Mouse (Mus musculus): ENCODE measurements around the gene Mfge8. TPM values are rescaled to one million over a fixed set of nuclear protein-coding genes. Genes with fewer than 3 reads are reported as not detected.
A peak's percentile ranks its signal among the peaks of the same experiment; 100 is the strongest.

Mfge8 gene
- 79.7 and 84.7 TPM in 2 replicates for polyA plus RNA-seq (2012; ENCODE audit: insufficient read depth, insufficient read length, missing spikeins)

DNA sequence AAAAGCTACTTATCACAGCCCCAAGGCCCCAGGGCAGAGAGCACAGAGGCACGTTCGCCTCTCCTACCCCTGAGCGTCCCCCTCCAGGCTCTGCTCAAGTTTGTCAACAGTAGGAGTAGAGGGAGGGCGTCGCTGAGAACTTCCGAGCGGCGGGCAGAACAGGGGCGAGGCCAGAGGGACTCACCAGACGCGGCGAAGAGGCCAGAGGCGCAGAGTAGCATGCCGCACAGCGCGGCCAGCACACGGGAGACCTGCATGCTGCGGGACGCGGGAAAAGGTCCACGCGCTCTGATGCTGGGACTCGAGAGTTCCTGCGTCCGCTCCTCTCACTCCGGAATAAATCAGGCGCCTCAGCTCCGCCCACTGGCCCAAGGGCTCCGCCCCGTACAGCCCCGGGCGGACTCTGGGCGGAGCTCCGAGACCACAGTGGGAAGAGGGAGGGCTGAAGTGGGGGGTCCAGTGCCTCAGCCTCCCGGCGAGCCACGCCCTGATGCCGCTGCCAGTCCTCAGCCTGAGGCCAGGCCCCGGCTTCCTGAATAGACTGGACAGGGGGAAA lies at the start of gene Mfge8:
TSS of gene Mfge8 (minus strand) at position 350 of the 556 bp plus-strand sequence.
- Histone ChIP-seq H3K27ac (replicated peaks; ENCODE audit: low read depth, low read length) (peak within 1 kb of the TSS; percentile 60), H3K4me3 (ENCODE audit: insufficient read depth, low read depth, low read length) (peak within 1 kb of the TSS; percentile 91), H3K4me1 (ENCODE audit: control insufficient read depth, insufficient read depth, insufficient read length, low read length) (0 out of 2 replicates have a peak, but pooled peaks cover 2% of the 10 kb centered on the region)

DNA sequence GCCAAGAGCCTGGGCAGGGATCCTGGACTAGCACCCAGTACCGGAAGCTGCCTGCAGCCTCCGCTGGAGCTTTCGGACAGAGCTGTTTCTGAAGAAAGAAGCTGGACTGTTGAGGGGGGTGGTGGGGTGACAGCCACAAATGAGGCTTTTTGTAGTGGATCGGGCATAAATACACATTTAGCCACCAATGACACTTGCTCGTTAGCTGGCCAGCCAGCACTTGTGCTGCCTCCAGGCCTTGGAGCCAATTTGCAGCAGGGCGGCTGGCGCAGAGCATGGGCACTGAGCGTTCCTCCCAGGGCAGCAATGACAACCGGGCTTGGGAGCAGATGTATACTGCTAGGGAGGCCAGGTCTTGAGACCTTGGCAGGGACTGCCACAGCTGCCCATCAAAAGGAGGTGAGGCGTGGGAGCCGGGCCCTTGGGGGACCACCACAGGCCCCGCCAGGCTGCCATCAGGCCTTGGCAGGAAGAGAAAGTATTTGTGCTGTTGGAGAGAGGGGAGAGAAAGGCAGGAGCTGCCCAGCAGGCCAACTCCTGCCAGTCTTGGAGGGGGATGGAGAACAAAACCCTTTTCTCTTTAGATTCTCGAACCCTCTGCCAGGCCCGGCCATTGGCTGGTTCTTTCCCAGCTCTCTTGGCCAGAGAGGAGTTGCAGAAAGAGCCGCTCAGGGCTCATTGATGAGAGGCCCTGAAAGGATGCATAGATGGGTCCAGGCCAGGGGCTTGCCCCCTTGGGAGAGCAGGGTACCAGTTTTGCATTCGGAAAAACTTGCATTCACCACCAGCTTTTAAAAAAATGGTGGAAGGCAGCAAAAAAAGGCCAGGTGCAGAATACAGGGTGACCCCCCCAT lies 45.9 kb upstream of the Mfge8 start:
- peak overlapping the region; percentile 19; the same call in 1 of the 2 replicates for H3K4me3 ChIP-seq (ENCODE audit: insufficient read depth, low read depth, low read length)
- H3K4me1 ChIP-seq (ENCODE audit: control insufficient read depth, insufficient read depth, insufficient read length, low read length), result peaks cover 12% of the 10 kb centered on the region; the same call in 1 of the 2 replicates
- H3K27ac ChIP-seq (replicated peaks; ENCODE audit: low read depth, low read length), result no peak overlapping the region

DNA sequence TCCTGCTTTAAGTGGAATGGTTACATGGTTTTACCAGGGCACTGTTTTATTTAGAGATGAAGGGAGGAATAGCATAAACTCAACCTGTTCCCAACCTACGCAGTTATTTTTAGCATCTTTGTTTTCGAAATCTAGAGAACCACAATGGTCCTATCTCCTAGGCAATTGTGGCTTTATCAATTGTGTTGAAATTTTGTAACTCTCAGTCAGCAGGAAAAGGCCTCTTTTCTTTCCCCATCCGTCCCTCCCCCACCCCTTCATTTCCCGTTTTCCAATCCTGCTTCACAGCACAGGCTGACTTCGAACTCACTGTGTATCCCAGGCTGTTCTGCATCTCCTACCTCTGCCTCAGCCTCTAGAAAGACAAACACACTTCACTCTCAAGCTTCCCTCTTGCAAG lies 45.1 kb upstream of the Mfge8 start:
- Histone ChIP-seq H3K27ac (replicated peaks; ENCODE audit: low read depth, low read length) (no peak overlapping the region), H3K4me1 (ENCODE audit: control insufficient read depth, insufficient read depth, insufficient read length, low read length) (peaks cover 12% of the 10 kb centered on the region; the same call in 1 of the 2 replicates), H3K4me3 (ENCODE audit: insufficient read depth, low read depth, low read length) (no peak overlapping the region)

DNA sequence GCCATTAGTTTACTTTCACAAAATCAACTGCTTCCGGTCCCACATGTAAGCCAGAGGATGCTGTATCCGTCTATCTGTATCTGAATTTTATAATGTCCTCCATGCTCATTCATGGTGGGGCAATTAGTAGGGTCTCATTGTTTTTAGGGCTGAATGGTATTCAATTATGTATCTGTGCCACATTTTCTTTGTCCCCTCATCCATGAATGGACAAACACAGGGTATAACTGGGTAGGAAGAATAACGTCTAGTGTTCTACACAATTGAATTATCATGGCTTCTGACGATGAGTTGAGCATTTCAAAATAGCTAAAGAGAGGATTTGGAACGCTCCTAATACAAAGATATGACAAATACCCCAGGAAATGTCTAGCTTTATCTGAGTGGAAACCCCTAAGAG lies 42.6 kb upstream of the Mfge8 start:
- H3K4me1 ChIP-seq (ENCODE audit: control insufficient read depth, insufficient read depth, insufficient read length, low read length), result peaks cover 2% of the 10 kb centered on the region; the same call in 1 of the 2 replicates
- no peak overlapping the region for H3K27ac ChIP-seq (replicated peaks; ENCODE audit: low read depth, low read length)

DNA sequence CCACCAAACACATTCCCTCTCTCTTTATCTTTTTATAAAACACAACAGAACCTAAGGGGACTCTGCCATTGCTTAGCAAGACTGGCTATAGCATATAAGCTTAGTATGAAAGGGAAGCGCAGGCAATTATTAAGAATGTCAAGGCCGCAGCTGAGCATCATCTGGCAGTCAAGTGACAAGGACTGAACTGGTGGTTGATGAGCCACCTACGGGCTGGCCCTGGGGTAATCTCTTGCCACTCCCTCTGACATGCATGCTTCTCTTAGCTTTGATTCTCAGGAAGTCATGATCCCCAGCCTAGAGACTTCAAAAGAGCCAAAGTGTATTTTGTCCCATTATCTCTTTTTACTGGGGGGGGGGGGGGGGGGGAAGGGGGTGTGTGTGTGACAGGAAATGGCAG lies 41.7 kb upstream of the Mfge8 start:
- Histone ChIP-seq H3K4me1 (ENCODE audit: control insufficient read depth, insufficient read depth, insufficient read length, low read length) (peaks cover 2% of the 10 kb centered on the region; the same call in 1 of the 2 replicates), H3K27ac (replicated peaks; ENCODE audit: low read depth, low read length) (no peak overlapping the region), H3K4me3 (ENCODE audit: insufficient read depth, low read depth, low read length) (no peak overlapping the region)

More for the DNA sequence above, 42.6 kb upstream of the Mfge8 start:
- no peak overlapping the region for H3K4me3 ChIP-seq (ENCODE audit: insufficient read depth, low read depth, low read length)

DNA sequence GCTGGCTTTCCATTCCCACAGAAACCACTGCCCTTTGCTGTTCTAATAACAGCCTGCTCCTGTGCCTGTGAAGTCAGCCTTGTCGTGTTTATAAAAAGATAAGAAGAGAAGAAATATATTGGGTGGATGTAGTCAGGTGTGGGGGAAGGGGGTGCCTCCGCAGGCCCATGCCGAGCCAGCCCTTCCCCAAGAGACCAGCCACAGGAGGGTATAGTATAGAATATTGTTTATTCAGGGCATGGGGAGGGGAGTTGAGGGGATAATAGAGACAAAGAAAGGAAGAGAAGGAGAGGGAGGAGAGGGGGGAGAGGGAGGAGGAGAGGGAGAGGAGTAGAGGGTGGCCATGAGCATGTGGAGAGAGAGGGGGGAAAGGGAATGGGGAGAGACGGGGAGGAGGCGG lies 40.4 kb upstream of the Mfge8 start:
- Histone ChIP-seq H3K4me1 (ENCODE audit: control insufficient read depth, insufficient read depth, insufficient read length, low read length) (peaks cover 2% of the 10 kb centered on the region; the same call in 1 of the 2 replicates), H3K27ac (replicated peaks; ENCODE audit: low read depth, low read length) (no peak overlapping the region), H3K4me3 (ENCODE audit: insufficient read depth, low read depth, low read length) (no peak overlapping the region)

DNA sequence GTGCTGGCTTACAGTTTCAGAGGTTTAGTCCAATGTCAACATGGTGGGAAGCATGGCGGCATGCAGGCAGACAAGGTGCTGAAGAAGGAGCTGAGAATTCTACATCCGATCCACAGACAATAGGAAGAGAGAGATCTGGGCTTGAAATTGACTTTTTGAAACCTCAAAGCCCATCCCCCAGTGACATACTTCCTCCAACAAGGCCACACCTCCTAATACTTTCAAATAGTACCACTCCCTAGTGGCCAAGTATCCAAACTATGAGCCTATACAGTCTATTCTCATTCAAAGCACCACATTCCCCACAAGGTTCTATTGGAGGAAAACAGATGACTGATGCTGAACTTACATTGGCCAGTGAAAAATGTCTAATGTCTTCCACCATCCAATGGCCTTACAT lies 38.7 kb upstream of the Mfge8 start:
- Histone ChIP-seq H3K4me3 (ENCODE audit: insufficient read depth, low read depth, low read length) (no peak overlapping the region), H3K4me1 (ENCODE audit: control insufficient read depth, insufficient read depth, insufficient read length, low read length) (peaks cover 2% of the 10 kb centered on the region; the same call in 1 of the 2 replicates), H3K27ac (replicated peaks; ENCODE audit: low read depth, low read length) (no peak overlapping the region)

DNA sequence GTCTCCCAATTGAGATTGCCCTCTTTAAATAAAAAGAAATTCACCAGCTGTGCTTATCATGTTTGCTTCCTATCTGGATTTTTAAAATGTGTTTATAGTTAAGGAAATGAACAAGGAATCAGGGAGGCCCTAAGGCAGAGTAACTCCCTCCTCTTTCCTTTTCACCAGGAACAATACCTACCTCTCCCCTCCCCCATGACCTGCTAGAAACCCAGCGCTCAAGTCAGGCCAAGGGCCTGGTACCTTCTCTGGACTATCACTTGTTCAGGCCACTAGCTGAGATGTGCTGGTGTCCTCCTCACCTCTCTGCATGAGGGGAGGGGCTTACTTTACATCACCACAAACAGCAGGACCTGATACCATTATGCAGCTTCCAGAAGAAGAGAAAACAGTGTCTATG lies 34.6 kb upstream of the Mfge8 start:
- Histone ChIP-seq H3K27ac (replicated peaks; ENCODE audit: low read depth, low read length) (no peak overlapping the region), H3K4me3 (ENCODE audit: insufficient read depth, low read depth, low read length) (no peak overlapping the region), H3K4me1 (ENCODE audit: control insufficient read depth, insufficient read depth, insufficient read length, low read length) (no peaks in the 10 kb centered on the region)

DNA sequence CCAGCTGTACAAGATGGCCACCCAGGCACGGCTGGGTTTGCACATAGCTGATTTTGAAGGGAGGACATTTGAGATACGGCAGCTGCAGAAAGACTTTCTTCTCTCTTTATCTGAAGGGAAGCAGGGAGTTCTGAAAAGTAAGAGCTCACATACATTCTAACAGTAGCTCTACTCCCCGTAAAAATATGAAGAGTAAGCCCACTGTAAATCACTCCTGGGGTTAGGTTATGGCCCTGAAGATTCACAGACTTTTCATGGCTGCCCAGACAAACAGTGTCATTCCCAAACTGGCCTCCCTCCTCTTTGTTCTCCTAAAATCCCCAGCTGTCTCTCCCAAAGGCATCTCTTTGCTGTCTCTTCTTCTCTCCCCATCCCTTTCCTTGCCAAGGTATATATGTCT lies 24.9 kb upstream of the Mfge8 start:
- H3K4me1 ChIP-seq (ENCODE audit: control insufficient read depth, insufficient read depth, insufficient read length, low read length), result no peaks in the 10 kb centered on the region; the same call in 1 of the 2 replicates
- H3K4me3 ChIP-seq (ENCODE audit: insufficient read depth, low read depth, low read length), result no peak overlapping the region
- no peak overlapping the region for H3K27ac ChIP-seq (replicated peaks; ENCODE audit: low read depth, low read length)

DNA sequence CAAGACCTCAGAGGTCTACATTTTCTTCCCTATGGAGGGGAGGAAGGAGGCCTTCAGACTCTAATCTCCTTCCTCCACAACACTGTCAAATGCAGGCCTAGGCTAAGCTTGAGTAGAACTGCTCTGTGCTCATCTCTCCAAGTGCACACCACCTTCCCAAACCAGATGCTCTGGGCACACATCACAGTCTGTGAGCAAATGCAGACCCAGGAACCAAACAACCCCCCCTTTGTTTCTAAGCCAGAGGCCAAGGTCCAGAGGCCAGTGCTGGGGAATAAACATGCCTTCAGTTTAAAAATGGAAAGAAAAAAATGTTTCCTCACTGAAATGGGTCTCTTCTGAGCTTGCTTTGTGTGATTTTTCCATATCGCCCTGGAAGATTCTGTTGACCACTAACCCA lies 22.9 kb upstream of the Mfge8 start:
- Histone ChIP-seq H3K27ac (replicated peaks; ENCODE audit: low read depth, low read length) (no peak overlapping the region), H3K4me1 (ENCODE audit: control insufficient read depth, insufficient read depth, insufficient read length, low read length) (no peaks in the 10 kb centered on the region; the same call in 1 of the 2 replicates), H3K4me3 (ENCODE audit: insufficient read depth, low read depth, low read length) (no peak overlapping the region)

DNA sequence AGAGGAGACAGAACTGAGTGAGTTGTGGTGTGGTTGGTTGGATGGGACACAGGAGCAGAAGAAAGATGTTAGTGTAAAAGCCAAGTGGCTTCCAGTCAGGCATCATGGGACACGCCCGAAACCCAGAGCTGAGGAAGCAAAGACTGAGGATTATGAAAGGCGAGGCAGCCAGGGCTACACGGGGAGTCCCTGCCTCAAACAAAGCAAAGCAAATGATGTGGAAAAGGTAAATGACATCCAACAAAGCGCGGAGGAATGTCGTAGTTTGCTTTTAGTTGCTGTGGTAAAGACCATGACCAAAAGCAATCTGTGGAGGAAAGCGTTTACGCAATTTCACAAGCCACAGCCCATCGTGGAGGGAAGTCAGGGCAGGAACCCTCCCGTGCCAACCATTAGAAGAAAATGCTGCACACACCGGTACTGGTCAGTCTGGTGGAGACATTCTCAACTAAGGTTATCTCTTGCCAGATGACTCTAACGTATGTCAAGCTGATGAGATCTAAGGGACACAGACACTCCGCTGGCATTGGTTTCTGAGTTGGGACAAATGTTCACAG lies 18.2 kb upstream of the Mfge8 start:
- Histone ChIP-seq H3K4me3 (ENCODE audit: insufficient read depth, low read depth, low read length) (no peak overlapping the region), H3K4me1 (ENCODE audit: control insufficient read depth, insufficient read depth, insufficient read length, low read length) (no peaks in the 10 kb centered on the region), H3K27ac (replicated peaks; ENCODE audit: low read depth, low read length) (no peak overlapping the region)

DNA sequence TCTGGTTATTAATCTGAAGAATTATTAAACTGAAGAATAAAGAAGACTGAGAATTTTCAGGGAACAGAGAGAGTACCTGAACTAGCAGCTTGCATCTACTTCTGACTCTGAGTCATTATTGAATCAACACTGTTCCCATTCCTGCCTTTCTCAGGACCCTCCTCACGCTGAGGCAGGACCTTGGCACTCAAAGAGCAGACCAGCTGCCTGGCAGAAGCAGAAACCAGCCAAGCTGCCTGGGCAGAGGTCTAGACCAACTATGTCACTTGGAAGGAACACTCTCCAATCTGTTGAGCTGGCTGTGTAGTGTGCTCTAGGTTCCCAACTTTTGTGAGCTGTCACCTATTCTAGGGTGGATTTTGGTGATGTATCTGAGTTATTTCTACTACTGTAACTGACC lies 10.5 kb upstream of the Mfge8 start:
- H3K27ac ChIP-seq (replicated peaks; ENCODE audit: low read depth, low read length), result no peak overlapping the region
- no peak overlapping the region for H3K4me3 ChIP-seq (ENCODE audit: insufficient read depth, low read depth, low read length)
- no peaks in the 10 kb centered on the region for H3K4me1 ChIP-seq (ENCODE audit: control insufficient read depth, insufficient read depth, insufficient read length, low read length)

DNA sequence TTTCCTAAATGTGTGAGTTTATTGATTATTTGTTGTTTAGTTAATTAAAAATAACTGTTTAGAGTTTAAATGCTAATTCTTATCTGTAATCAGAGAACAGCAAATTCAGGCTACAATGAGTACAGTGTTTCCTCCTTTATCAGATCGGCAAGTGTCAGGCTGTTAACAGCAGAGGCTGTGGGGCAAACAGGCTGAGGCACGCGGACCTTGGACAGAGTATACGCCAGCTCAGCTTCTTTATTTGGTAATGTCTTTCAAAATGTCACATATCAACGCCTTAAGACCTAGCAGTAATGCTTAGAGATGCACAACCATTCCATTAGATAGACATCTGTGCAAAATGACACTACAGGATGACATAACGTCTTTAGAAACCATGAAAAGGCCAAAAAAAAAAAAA lies 662 bp upstream of the Mfge8 start:
- Histone ChIP-seq H3K4me3 (ENCODE audit: insufficient read depth, low read depth, low read length) (no peak overlapping the region), H3K4me1 (ENCODE audit: control insufficient read depth, insufficient read depth, insufficient read length, low read length) (0 out of 2 replicates have a peak, but pooled peaks cover 2% of the 10 kb centered on the region), H3K27ac (replicated peaks; ENCODE audit: low read depth, low read length) (no peak overlapping the region)

DNA sequence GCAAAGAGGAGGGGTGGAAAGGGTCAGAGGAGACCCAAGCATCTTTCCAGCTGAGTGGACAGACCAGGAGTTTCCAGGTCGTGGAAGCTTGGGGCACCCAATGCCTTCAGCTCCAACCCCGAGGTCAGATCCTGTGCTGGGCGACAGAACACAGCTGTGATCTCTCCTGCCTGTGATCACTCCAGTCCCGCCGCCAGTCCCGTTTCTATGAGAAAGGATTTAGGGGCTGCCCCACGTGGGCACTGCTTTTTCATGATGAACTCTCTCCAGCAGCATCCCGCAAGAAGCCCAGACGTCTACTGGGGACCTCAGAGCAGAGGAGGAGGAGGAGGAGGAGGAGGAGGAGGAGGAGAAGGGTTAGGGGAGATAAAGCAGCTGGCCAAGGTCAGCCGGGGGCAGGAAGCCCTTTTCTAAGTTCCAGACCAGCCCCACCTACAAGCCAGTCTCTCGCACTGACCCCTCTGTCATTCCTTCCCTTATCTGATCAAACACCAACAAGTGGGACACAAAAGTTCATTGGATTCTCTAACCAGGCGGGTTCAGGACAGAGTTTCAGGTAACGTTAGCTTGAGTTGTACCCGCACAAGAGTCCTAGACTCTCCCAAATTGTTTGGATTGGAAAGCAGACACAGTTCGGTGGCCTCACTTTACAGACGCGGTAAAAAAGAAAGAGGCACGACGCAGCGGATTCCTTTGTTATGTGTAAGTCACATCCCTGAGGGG lies 768 bp downstream of the Mfge8 start:
- no peak overlapping the region for H3K27ac ChIP-seq (replicated peaks; ENCODE audit: low read depth, low read length)
- 0 out of 2 replicates have a peak, but pooled peaks cover 2% of the 10 kb centered on the region for H3K4me1 ChIP-seq (ENCODE audit: control insufficient read depth, insufficient read depth, insufficient read length, low read length)
- H3K4me3 ChIP-seq (ENCODE audit: insufficient read depth, low read depth, low read length), result peak overlapping the region; percentile 91

Measured in brown adipose tissue, adult 24 weeks (tissue).